Mouse (Mus musculus) MEL-GATA-1-ER (cell line): ENCODE results near the gene Olfr896-ps1.

Source experiments
- DNase-seq: peaks from one replicate; pipeline ENCODE4 v3.0.0-alpha.2; 2012; ENCODE audit warnings: low read depth; ENCODE audit errors: extremely low read depth

Olfr896-ps1 gene

GRCm38 (mm10) chr9:38290807-38291206 is at the start of gene Olfr896-ps1:
Gene Olfr896-ps1 (plus strand): TSS chr9:38291107.
- DNase-seq: no peak

GRCm38 (mm10) chr9:38252474-38252873 is 38.4 kb upstream of the Olfr896-ps1 start, which contains the start of gene Olfr143:
Gene Olfr143 (plus strand): TSS chr9:38252774.
- DNase-seq: no peak

GRCm38 (mm10) chr9:38267551-38267950 is 23.4 kb upstream of the Olfr896-ps1 start, which contains the start of gene Olfr895:
Gene Olfr895 (plus strand): TSS chr9:38267851.
- DNase-seq: no peak

DNA sequence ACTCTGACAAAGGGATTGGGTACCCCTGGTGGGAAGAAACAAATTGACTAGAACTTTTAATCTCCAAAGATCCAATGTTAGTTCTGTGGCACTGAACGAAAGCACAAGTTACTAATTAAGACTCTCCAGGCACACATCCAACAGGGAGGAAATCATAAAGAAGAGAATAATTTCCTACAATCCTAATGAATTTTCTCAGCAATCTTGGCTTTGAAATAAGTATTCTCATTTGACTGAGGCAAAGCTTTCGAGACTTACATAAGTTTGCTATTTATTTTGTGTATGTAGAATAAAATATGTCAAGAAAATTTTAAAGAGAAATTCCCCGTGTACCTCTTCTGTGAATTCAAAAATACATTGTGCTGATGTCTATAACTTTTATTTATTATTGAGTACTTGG is 37.9 kb downstream of the Olfr896-ps1 start, which contains the start of gene Olfr25:
Gene Olfr25, plus strand, starts transcription at position 301 of the 400 bp plus-strand sequence.
- no peak for DNase-seq
